Mouse (Mus musculus): Measurements from ENCODE around the gene Scn2b.
A peak's percentile ranks its signal among the peaks of the same experiment; 100 is the strongest.

The Scn2b gene

DNA sequence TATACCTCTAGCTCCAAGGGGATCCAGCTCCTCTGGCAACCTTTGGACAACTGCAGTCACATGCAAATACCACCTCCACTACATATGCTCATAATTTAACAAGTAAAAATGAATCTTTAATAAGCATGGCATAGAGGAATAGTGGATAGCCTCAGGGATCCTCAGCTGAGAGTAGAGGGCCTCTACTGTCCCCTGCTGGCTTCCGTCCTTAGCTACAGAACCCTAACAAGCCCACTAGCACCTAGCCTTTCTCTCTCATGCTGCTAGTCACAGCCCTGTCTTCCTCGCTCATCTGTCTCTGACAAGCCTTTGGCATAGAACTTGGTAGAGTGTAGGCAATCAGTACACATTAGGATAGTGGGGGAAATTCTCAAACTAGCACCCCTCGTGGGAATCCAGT is 26.8 kb upstream of the Scn2b start:
- Histone ChIP-seq H3K4me3 (replicated peaks; ENCODE audit: low read length) (no peak overlapping the region), H3K27me3 (ENCODE audit: insufficient read depth, low read length) (peaks cover 14% of the 10 kb centered on the region), H3K4me1 (replicated peaks; ENCODE audit: low read depth, low read length) (peaks cover 10% of the 10 kb centered on the region), H3K9me3 (ENCODE audit: low read length) (no peaks in the 10 kb centered on the region), H3K36me3 (ENCODE audit: insufficient read depth, low read length) (no peaks in the 10 kb centered on the region)
- no peak for TF ChIP-seq NANOG (IDR thresholded peaks at IDR 0.05; ENCODE audit: borderline replicate concordance, low read length)
- TF ChIP-seq CTCF (conservative IDR thresholded peaks at IDR 0.05; ENCODE audit: low read length) = 0 out of 2 replicates have a peak, but pooled peaks have one; percentile 6
- no peak for TF ChIP-seq POU5F1 (IDR thresholded peaks at IDR 0.05; ENCODE audit: borderline replicate concordance, low read length)

GRCm38 (mm10) chr9:45092641-45093040 is 24.9 kb upstream of the Scn2b start:
- peaks cover 19% of the 10 kb centered on the region for H3K27me3 ChIP-seq (ENCODE audit: insufficient read depth, low read length)
- no peaks in the 10 kb centered on the region for H3K9me3 ChIP-seq (ENCODE audit: low read length)
- H3K36me3 ChIP-seq (ENCODE audit: insufficient read depth, low read length) = no peaks in the 10 kb centered on the region
- no peak for TF ChIP-seq POU5F1 (IDR thresholded peaks at IDR 0.05; ENCODE audit: borderline replicate concordance, low read length)
- no peak for TF ChIP-seq CTCF (conservative IDR thresholded peaks at IDR 0.05; ENCODE audit: low read length)
- TF ChIP-seq NANOG (IDR thresholded peaks at IDR 0.05; ENCODE audit: borderline replicate concordance, low read length) = no peak
- H3K4me1 ChIP-seq (replicated peaks; ENCODE audit: low read depth, low read length) = peaks cover 10% of the 10 kb centered on the region
- H3K4me3 ChIP-seq (replicated peaks; ENCODE audit: low read length) = no peak overlapping the region; the same call in 1 of the 2 replicates

GRCm38 (mm10) chr9:45095149-45095937 is 22.2 kb upstream of the Scn2b start:
- no peaks in the 10 kb centered on the region for H3K36me3 ChIP-seq (ENCODE audit: insufficient read depth, low read length)
- no peaks in the 10 kb centered on the region for H3K9me3 ChIP-seq (ENCODE audit: low read length)
- H3K27me3 ChIP-seq (ENCODE audit: insufficient read depth, low read length) = peaks cover 19% of the 10 kb centered on the region
- TF ChIP-seq POU5F1 (IDR thresholded peaks at IDR 0.05; ENCODE audit: borderline replicate concordance, low read length) = no peak
- no peak for TF ChIP-seq CTCF (conservative IDR thresholded peaks at IDR 0.05; ENCODE audit: low read length)
- no peak for TF ChIP-seq NANOG (IDR thresholded peaks at IDR 0.05; ENCODE audit: borderline replicate concordance, low read length)
- H3K4me3 ChIP-seq (replicated peaks; ENCODE audit: low read length) = no peak overlapping the region
- H3K4me1 ChIP-seq (replicated peaks; ENCODE audit: low read depth, low read length) = peaks cover 13% of the 10 kb centered on the region

DNA sequence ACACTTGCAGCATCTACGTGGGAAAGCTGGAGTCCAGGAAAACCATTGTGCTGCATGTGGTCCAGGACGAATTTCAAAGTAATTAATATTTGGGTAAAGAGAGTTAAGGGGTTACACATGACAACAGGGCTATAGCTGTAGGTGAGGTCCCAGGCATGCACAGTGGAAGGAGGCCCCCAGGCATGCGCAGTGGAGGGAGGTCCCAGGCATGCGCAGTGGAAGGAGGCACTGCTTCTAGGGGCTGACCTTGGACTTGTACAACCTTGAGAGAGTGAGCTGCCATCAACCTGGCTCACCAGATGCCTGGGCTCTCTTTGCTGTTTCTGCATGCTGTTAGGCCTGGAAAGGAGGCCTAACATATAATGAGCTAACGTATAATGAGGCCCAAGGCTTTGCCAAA is 19.7 kb upstream of the Scn2b start:
- Histone ChIP-seq H3K36me3 (ENCODE audit: insufficient read depth, low read length) (no peaks in the 10 kb centered on the region), H3K27me3 (ENCODE audit: insufficient read depth, low read length) (peaks cover 8% of the 10 kb centered on the region)
- TF ChIP-seq NANOG (IDR thresholded peaks at IDR 0.05; ENCODE audit: borderline replicate concordance, low read length) (no peak), CTCF (conservative IDR thresholded peaks at IDR 0.05; ENCODE audit: low read length) (no peak), POU5F1 (IDR thresholded peaks at IDR 0.05; ENCODE audit: borderline replicate concordance, low read length) (no peak)

DNA sequence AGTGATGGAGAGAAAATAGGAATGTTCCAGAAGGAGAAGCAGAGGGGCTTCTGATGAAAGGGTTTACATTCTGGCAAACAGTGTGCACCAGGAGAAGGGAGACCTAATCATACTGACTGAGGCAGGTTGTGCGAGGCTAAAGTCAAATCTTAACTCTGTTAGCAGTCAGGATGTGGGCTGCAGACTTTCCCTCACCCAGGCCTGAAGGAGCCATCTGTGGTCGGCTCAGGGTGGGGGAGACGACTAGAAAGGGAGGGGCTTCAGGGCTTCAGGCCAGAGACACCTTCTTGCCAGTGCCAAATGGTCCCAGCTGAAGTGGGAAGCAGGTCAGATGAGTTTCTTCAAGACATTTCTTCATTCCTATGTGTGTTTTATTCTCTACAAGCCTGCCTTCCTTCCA is 19.2 kb upstream of the Scn2b start:
- H3K36me3 ChIP-seq (ENCODE audit: insufficient read depth, low read length) = no peaks in the 10 kb centered on the region
- peaks cover 8% of the 10 kb centered on the region for H3K27me3 ChIP-seq (ENCODE audit: insufficient read depth, low read length)
- no peak for TF ChIP-seq POU5F1 (IDR thresholded peaks at IDR 0.05; ENCODE audit: borderline replicate concordance, low read length)
- no peak for TF ChIP-seq CTCF (conservative IDR thresholded peaks at IDR 0.05; ENCODE audit: low read length)
- no peak for TF ChIP-seq NANOG (IDR thresholded peaks at IDR 0.05; ENCODE audit: borderline replicate concordance, low read length)
- H3K4me3 ChIP-seq (replicated peaks; ENCODE audit: low read length) = no peak overlapping the region
- 0 out of 2 replicates have a peak, but pooled peaks cover 6% of the 10 kb centered on the region for H3K4me1 ChIP-seq (replicated peaks; ENCODE audit: low read depth, low read length)
- H3K9me3 ChIP-seq (ENCODE audit: low read length) = no peaks in the 10 kb centered on the region

More for the DNA sequence above, 19.7 kb upstream of the Scn2b start:
- Histone ChIP-seq H3K4me3 (replicated peaks; ENCODE audit: low read length) (no peak overlapping the region), H3K9me3 (ENCODE audit: low read length) (no peaks in the 10 kb centered on the region), H3K4me1 (replicated peaks; ENCODE audit: low read depth, low read length) (0 out of 2 replicates have a peak, but pooled peaks cover 5% of the 10 kb centered on the region)

GRCm38 (mm10) chr9:45102528-45102927 is 15.1 kb upstream of the Scn2b start:
- TF ChIP-seq CTCF (conservative IDR thresholded peaks at IDR 0.05; ENCODE audit: low read length) (no peak), NANOG (IDR thresholded peaks at IDR 0.05; ENCODE audit: borderline replicate concordance, low read length) (no peak), POU5F1 (IDR thresholded peaks at IDR 0.05; ENCODE audit: borderline replicate concordance, low read length) (no peak)
- Histone ChIP-seq H3K27me3 (ENCODE audit: insufficient read depth, low read length) (no peaks in the 10 kb centered on the region; the same call in 1 of the 2 replicates), H3K4me1 (replicated peaks; ENCODE audit: low read depth, low read length) (0 out of 2 replicates have a peak, but pooled peaks cover 6% of the 10 kb centered on the region), H3K4me3 (replicated peaks; ENCODE audit: low read length) (no peak overlapping the region), H3K36me3 (ENCODE audit: insufficient read depth, low read length) (no peaks in the 10 kb centered on the region), H3K9me3 (ENCODE audit: low read length) (no peaks in the 10 kb centered on the region)

- no peak for TF ChIP-seq NANOG (IDR thresholded peaks at IDR 0.05; ENCODE audit: borderline replicate concordance, low read length)
- TF ChIP-seq POU5F1 (IDR thresholded peaks at IDR 0.05; ENCODE audit: borderline replicate concordance, low read length) = no peak
- TF ChIP-seq CTCF (conservative IDR thresholded peaks at IDR 0.05; ENCODE audit: low read length) = no peak
Observed at GRCm38 (mm10) chr9:45103211-45103979, 14.2 kb upstream of the Scn2b start.

More at GRCm38 (mm10) chr9:45103211-45103979, 14.2 kb upstream of the Scn2b start:
- Histone ChIP-seq H3K9me3 (ENCODE audit: low read length) (no peaks in the 10 kb centered on the region), H3K4me1 (replicated peaks; ENCODE audit: low read depth, low read length) (0 out of 2 replicates have a peak, but pooled peaks cover 4% of the 10 kb centered on the region), H3K4me3 (replicated peaks; ENCODE audit: low read length) (no peak overlapping the region), H3K36me3 (ENCODE audit: insufficient read depth, low read length) (no peaks in the 10 kb centered on the region), H3K27me3 (ENCODE audit: insufficient read depth, low read length) (no peaks in the 10 kb centered on the region; the same call in 1 of the 2 replicates)

Measured in E14TG2a.4 (cell line).